Mouse (Mus musculus) urinary bladder, postnatal 14 days (tissue): ENCODE results near the gene Pxdc1.

ENCODE experiments used
- DNase-seq: peaks from one replicate; pipeline ENCODE4 v3.0.0; 2021; ENCODE audit warnings: low spot score

The Pxdc1 gene

GRCm38 (mm10) chr13:34651474-34651991 is 1.8 kb downstream of the Pxdc1 start:
- peak; percentile 37 for DNase-seq

DNA sequence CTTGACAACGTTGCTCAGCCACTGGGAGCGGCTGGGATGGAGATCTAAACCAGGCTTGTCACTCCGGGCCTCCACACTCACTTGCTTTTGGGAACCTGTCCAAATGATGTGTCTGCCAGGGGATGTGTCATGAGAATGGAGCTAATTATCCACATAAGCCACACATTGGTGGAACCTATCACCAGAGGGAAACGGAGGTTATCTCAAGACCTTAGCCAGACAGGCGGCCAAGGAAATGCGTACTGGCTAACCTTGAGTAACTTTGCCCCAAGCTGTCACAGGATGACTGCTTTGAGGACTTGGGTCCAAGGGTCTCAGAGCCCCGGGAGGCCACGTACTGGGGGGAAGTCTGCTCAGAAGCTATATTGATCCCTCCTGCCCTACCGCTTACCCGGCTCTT is 2.3 kb downstream of the Pxdc1 start:
- DNase-seq, result peak; percentile 58

GRCm38 (mm10) chr13:34650371-34650770 is 2.9 kb downstream of the Pxdc1 start:
- no peak for DNase-seq

GRCm38 (mm10) chr13:34647751-34648150 is 5.5 kb downstream of the Pxdc1 start:
- DNase-seq, result no peak

DNA sequence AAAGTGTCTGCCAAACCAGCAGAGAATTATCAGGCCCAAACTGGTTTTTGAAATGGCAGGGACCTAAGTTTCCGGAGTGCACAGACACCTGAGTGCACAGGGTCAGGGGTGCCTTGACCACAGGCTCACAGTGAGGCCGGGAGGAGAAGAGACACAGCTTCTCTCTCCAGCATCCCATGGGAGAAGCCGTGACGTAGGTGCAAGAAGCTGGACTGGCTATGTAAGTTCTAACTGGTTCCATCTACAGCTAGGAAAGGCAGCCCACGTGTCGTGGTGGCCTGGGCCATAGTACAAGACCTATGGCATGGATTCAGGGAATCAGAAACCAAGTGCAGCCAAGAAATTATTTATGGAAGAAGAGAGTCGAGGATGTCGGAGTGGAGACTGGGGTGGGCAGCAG is 6.1 kb downstream of the Pxdc1 start:
- DNase-seq, result no peak

DNA sequence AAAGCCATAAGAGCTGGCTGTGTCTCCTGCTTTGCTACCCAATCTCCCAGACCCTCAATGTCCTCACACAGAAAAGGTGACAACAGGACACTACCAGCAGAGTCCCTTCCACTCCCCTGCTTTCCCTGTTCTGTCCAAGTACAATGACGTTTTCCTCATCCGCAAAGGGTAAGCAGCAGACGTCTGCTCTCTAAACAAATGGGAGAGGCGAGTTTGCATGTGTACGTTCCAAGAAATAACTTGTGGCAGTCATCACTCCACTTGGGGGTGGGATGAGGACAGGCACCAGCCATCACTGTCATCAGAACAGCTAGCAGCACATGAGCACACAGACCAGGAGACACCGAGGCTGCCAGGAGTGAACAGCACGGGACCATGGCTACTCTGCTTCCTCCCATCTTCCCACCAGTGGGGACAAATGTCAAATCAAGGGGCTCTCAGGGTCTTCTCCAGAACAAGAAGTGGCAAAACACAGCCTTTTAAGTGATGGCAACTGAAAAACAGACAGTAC is 7.0 kb downstream of the Pxdc1 start:
- no peak for DNase-seq

GRCm38 (mm10) chr13:34645519-34645918 is 7.8 kb downstream of the Pxdc1 start:
- no peak for DNase-seq

GRCm38 (mm10) chr13:34644401-34644800 is 8.9 kb downstream of the Pxdc1 start:
- no peak for DNase-seq

DNA sequence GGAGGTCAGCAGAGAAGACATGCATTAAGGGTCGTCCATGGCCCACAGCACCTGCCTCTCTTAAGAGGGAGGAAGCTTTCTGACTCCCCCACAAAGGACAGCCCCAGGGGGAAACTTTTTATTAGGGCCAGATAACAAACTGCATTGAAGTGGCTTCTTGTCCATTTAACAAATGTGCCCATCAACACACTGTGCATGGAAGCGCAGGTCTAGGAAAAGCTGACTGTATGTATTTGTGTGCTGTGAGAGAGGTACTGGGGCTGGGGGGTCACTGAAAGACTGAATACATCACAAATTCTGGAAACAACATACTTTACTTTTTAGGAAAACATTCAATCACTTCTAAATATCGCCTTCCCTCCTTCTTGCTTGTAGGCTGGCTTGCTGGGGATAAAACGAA is 9.4 kb downstream of the Pxdc1 start:
- no peak for DNase-seq

DNA sequence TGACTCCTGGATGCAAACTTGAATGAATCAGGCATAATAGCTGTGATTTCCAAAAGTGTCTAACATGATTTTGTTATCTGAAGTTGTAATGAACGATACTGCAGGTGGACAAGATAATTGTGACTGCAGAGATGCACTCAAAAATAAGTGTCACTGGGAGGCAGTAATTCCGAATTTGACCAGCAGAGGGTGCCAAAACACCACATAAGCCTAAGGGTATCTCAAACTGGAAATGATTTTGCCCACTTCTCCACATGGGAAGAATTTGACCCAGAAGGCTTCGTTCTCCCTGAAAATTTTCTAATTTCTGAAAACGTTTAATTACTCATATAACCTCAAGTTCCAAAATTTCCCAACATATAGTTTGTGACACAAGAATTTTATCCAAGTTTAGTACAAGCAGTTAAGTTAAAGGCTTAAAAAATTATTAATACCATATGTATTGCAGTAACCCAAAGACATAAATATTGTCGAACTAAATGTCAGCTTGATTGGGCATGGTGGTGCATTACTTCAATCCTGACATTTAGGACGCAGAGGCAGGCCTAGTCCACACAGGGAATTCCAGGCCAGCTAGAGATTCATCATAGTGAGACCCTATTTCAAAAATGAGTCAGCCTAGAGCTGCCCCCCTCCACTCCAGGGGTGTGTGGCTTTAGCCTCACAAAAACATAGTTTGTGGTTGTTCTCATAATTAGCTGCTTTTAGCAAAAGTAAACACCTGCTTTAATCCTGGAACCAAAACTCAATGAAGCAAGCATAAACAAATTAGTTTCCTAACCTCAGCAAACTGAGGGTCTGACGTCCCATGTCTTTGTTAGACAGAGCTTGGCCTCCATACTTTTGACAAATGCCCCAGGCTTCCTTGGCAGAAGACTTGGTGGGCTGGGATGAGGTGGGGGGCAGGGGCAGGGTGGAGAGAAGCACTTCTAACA is 10.1 kb downstream of the Pxdc1 start:
- peak; percentile 63 for DNase-seq

DNA sequence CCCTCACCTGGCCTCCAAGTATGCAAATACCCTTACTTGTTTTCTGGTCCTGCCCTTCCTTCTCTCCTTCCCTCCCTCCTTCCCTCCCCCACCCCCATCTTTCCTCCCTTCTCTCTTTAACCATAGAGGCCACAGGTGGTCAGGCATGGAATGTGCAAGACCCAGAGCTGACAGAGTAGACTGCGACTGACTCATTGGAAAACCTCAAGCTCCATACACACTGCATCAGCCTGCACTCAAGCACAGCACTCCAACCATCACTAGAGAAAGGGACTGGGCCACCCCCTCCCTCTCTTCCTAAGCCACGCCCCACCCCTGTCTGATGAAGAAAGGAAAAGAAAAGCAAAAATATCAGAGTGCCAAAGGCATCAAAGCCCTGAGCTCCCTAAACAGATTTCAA is 12.2 kb downstream of the Pxdc1 start:
- no peak for DNase-seq

DNA sequence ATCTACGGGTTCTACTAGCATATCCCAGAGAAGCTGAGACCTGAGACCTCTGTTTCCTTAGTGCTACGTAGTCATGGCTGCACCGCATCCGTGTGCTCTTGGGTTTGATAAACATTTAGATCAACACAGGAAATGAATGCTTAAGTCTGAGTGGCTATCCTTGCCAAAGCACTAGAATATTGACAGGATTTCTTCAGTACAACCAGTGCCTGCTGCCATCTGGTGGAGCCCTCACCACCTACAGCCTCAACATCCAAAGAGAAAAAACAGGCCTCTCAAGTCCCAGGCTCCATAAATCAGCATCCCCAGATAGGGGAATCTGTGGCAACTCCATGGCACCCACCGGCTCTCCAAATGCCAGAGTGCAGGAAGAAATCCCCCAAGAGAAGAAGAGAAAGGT is 17.3 kb downstream of the Pxdc1 start:
- peak; percentile 71 for DNase-seq

DNA sequence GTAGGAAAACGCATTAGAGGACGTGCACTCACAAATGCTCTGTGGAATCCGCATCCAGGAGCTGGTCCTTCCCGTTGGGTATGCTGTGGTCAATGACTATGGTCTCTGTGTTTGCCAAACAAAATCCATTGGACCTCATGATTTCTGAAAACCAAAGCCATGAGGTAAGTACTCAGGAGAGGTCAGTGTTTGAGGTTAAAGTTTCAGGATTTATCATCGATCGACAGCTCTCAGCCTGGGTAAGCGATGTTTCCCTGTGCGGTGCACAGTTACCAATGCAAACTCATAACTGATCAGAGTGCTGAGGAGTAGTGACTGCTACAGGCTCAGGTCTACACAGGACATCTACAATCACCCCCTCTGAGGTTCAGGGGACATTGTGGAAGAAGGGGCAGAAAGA is 23.0 kb downstream of the Pxdc1 start:
- DNase-seq, result no peak

DNA sequence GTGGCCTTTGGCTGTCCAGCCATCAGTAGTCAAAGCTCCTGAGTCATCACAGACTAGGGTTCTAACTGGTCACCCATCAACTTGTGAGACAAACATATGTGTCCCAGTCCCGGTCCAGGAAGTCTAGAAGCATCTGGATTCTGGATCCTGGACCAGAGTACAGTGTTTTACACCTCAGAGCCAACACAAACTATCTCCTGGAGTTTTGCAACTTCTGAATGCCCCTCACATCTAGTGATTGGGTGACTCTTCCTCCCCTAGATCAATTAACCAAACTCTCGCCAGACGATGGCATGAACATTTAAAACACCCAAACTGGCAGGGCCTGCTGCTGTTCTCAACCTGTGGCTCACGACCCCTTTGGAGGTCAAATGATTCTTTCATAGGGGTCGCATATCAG is 23.5 kb downstream of the Pxdc1 start:
- DNase-seq, result no peak

DNA sequence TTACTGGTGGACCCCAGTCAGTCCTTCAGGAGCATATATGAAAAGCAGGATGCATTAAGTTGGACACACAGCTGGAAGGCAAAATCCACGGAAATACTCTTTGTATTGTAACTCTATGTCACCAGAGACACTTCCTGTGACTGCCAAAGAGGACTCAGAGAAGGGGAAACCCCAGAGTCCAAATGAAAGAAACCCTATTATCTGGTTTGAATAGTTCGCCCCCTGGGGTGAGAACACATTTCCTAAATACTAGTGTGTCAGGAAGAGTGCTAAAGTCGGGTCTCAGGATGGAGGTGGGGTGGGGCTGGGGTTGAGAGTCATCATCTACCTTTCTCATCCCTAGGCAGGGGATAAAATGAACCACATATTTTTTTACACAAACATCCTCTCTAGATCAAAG is 25.8 kb downstream of the Pxdc1 start:
- DNase-seq, result no peak

DNA sequence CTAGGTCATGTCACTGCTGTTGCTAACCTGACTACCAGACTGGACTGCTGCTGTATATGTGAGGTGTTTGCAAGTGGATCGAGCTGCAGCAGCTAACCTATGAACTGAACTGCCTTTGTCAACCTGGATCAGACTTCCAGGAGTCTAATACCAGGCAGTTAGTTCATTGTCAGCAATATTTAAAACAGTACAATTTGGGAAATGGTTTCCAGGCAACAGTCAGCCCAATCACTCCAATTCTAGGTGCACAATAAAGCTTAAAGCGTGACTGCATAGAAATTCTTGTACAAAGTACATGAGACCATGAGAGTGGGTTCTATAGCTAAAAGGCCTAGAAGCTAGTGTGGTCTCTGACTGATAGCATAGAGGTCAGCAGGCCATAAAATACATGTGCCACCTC is 28.9 kb downstream of the Pxdc1 start:
- no peak for DNase-seq

GRCm38 (mm10) chr13:34612402-34612801 is 40.9 kb downstream of the Pxdc1 start:
- peak; percentile 16 for DNase-seq

DNA sequence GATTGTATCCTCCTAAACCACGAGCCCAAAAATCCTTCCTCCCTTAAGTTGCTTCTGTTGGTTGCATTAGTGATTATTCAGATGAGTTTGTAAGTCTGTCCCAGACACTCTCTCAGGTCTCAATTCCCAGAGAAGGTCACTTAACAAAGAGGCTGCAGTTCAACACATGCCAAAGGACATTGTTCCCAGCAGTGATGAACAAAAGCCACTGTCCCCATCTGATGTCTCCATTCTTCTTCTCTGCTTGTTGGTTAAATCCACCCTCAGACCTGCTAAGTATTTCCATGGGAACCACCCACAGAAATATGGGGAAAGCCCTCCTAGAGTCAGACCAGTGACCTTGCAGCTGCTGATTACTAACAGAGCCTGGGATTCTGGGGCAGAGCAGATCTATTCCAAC is 43.6 kb downstream of the Pxdc1 start:
- no peak for DNase-seq

- no peak for DNase-seq
Observed at GRCm38 (mm10) chr13:34607079-34607478, 46.2 kb downstream of the Pxdc1 start.

DNA sequence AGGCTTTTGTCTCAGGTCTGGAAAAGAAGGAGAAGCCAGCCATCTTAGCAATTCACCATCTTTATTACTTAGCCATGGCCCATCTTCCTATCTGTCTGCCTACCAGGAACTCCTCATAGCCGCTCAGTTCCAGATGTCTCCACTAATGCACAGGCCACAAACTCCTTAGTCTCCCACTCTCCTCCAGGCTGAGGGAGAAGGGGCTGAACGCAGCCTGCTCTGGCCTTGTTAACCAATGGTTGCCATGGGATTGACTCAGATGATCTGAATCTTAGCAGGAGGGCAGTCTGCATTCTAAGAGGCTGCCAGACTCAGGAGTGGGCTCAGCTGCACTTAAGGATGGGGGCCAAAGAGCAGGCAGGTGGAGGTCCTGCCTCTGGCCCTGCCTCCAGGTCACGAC is 47.4 kb downstream of the Pxdc1 start:
- DNase-seq, result no peak

DNA sequence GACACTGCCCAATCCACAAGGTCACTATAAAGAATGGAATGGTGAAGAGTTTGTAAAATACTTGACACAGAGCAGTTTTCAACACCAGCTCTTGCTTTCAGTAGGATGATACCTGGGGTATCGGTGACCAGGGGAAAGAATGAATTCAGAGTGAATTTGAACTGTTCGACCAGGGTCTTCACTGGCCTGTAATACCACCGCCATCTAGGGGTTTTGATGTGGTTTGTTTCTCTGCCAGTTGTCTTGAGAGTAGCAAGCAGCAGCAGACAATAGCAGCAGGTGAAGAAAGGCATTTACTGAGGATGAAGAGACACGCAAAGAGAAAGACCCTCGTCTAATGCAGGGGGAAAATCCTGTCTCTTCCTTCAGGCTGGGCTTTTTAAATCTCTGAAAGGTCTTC is 48.1 kb downstream of the Pxdc1 start:
- DNase-seq, result no peak

DNA sequence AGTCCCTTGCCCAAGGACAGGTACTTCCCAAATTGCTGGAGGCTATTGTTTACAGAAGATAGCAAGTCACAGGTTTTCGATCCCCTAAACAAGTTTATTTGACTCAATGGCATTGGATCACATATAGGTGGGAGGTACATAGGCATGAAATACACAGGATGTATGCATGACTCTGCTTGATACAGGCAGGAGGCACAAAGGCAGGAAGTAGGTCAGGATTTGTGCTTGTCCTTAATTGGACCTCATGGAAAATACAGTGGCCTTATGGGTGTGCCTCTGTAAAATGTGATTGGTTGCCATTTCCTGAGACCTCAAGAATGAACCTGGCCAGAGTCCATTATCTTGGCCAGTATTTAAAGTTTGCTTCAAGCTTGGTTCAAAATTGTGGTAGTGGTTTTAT is 48.9 kb downstream of the Pxdc1 start:
- DNase-seq, result no peak

GRCm38 (mm10) chr13:34602757-34603156 is 50.5 kb downstream of the Pxdc1 start:
- DNase-seq, result no peak

DNA sequence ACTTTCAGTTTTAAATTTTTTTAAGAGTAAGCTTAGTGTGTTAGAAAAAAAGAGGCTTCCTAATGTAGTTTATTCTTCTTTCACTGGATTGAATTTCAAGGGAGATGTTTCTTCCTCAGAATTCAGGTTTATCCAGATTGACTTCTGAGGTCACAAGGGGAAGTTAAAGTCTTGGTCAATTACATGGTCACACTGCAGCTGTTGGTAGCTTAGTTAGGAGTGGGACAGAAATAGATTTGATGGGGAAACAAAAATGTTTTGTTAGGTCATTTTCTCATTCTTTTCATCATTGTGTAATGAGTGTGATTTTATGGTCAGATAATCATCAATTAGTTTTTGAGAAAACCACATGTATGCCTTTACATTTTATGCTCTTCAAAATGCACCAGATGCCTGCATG is 56.5 kb downstream of the Pxdc1 start:
- no peak for DNase-seq
